Mouse (Mus musculus) G1E (cell line): ENCODE measurements at regions not wholly inside any gene's neighbourhood (a gene's known extent, or its start where the extent isn't known, plus 50 kb on each side); places are given as distances from the start of the nearest gene placed in this dataset.

Experiments
- CTCF ChIP-seq: IDR thresholded peaks from 2 replicates; pipeline ENCODE4 v1.5.1; 2012; ENCODE audit warnings: low read depth, low read length, inconsistent platforms, mixed read lengths
- GATA1 ChIP-seq: IDR thresholded peaks from 2 replicates; pipeline ENCODE4 v1.6.1; 2012; ENCODE audit warnings: borderline replicate concordance, low read length, inconsistent platforms, mixed read lengths
- GATA2 ChIP-seq: IDR thresholded peaks from 2 replicates; pipeline ENCODE4 v1.6.1; 2012; ENCODE audit warnings: low read depth, low read length, inconsistent platforms, borderline replicate concordance
- POLR2AphosphoS5 ChIP-seq: IDR thresholded peaks from 2 replicates; pipeline ENCODE4 v1.6.1; 2012; ENCODE audit warnings: low read depth, low read length, inconsistent platforms; ENCODE audit not compliant: insufficient replicate concordance

- TF ChIP-seq CTCF (no peak), POLR2AphosphoS5 (no peak), GATA1 (no peak), GATA2 (no peak)
These were observed 196.7 kb downstream of the Fam76b start for GRCm38 (mm10) chr9:14024216-14024615.
